Mouse (Mus musculus) right cerebral cortex, adult 18-20 months (tissue): ENCODE measurements around the gene Lcn11.

Experiments
- DNase-seq: peaks from one replicate; pipeline ENCODE4 v3.0.0; 2022; ENCODE audit warnings: mixed read lengths

The Lcn11 gene

GRCm38 (mm10) chr2:25828344-25828947 is 51.6 kb downstream of the Lcn11 start:
- no peak for DNase-seq
